Mouse (Mus musculus): ENCODE results near the gene Slc25a23.

Gene Slc25a23

GRCm38 (mm10) chr17:57019693-57020092 is 40.0 kb downstream of the Slc25a23 start:
- DNase-seq (ENCODE audit: extremely low spot score, low spot score) = no peak

- DNase-seq (ENCODE audit: extremely low spot score, low spot score) = no peak
These were observed 47.3 kb downstream of the Slc25a23 start for GRCm38 (mm10) chr17:57012245-57012795.

GRCm38 (mm10) chr17:57011236-57012141 is 48.2 kb downstream of the Slc25a23 start, which contains the start of the genes Gtf2f1 and Gm17949:
TSS of gene Gtf2f1 (minus strand) at chr17:57011288.
TSS of gene Gm17949 (plus strand) at chr17:57011469.
- peak; percentile 99 for DNase-seq (ENCODE audit: extremely low spot score, low spot score)

GRCm38 (mm10) chr17:57010911-57011235 is 48.8 kb downstream of the Slc25a23 start:
- no peak for DNase-seq (ENCODE audit: extremely low spot score, low spot score)

GRCm38 (mm10) chr17:57007137-57007905 is 52.3 kb downstream of the Slc25a23 start:
- DNase-seq (ENCODE audit: extremely low spot score, low spot score) = no peak

- no peak for DNase-seq (ENCODE audit: extremely low spot score, low spot score)
These were observed 55.7 kb downstream of the Slc25a23 start for GRCm38 (mm10) chr17:57003994-57004393.

GRCm38 (mm10) chr17:57001228-57001627 is 58.4 kb downstream of the Slc25a23 start:
- DNase-seq (ENCODE audit: extremely low spot score, low spot score) = no peak

GRCm38 (mm10) chr17:56999968-57000609 is 59.6 kb downstream of the Slc25a23 start, which contains the start of gene Pspn:
TSS of gene Pspn (minus strand) at chr17:57000018.
- DNase-seq (ENCODE audit: extremely low spot score, low spot score) = no peak

- DNase-seq (ENCODE audit: extremely low spot score, low spot score) = no peak
These were observed 60.2 kb downstream of the Slc25a23 start for GRCm38 (mm10) chr17:56999414-56999813.

GRCm38 (mm10) chr17:56997029-56997667 is 62.5 kb downstream of the Slc25a23 start, which contains the start of gene Alkbh7:
TSS of gene Alkbh7 (plus strand) at chr17:56997339.
- DNase-seq (ENCODE audit: extremely low spot score, low spot score) = peak; percentile 93

GRCm38 (mm10) chr17:56996506-56996905 is 63.2 kb downstream of the Slc25a23 start:
- DNase-seq (ENCODE audit: extremely low spot score, low spot score) = no peak

- no peak for DNase-seq (ENCODE audit: extremely low spot score, low spot score)
These were observed 64.6 kb downstream of the Slc25a23 start for GRCm38 (mm10) chr17:56995046-56995445.

Data from neural tube, embryonic 10.5 days (tissue).